Mouse (Mus musculus) heart, adult 9 months (tissue): ENCODE results near the gene Proca1.
"Not testable (repeated sequence)": the region's sequence is repeated elsewhere in the genome, so short reads cannot be mapped to it uniquely, and the experiment has no call there.

Experiments used
- DNase-seq, 2 experiments: peaks; one replicate each; pipeline ENCODE4 v3.0.0; 2022; ENCODE audit warnings: low spot score in 2 of 2

Gene Proca1

DNA sequence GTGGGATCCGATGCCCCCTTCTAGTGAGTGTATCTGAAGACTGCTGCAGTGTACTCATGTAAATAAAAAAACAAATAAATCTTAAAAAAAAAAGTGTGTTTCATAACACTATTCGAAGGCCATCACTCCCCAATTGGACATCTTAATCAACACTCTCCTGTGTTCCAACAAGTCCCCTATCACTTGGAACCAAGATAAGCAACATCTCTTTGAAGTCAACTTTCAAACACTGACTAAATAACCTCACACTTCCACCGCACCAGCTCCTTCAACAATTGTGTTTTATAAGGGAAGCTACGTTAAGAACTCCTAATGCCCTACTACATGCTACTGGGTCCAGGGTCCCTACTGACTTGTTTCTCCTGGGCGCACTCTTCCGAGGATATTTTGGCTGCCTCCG is 10.7 kb upstream of the Proca1 start:
- no peak for DNase-seq

DNA sequence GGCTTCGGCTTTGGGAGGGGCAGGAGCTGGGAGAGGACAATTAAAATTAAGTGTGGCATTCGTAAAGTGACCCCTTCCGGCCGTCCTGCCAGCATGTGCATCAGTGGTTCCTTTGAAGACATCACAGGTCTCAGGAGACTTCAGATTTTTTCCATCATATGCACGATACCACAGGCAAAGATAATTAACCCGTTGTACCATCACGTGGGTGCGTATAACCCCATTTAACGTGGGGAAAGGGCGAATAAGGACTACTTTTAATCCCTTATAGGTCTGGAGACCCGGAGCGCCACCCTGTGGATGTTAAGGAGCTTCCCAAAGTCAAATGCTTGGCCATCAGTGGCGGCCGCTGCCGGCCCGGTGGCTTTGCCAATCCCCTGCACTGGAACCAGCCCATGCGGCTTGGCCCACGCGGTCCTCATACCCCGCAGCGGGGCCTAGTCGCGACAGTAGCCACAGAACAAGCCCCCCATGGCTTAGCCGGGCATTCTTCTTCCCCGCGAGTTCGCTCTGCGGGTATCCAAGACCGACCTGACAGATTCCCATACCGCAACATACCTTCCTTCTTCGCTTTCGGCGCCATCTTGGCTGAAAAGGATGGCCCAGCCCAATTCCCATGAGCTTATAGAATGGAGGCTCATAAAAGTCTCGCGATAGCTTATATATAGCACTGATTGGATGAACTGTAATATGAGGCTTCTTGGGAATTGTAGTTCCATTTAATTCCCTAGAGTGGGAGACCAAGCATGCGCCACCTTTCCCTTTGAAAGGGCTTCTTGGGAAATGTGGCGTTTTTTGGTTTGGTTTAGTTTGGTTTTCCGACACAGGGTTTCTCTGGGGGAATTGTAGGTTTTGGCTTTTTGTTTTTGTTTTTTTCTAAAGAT is 10.0 kb upstream of the Proca1 start, which contains the start of gene Rpl23a:
Gene Rpl23a (minus strand): TSS at position 624 of the 884 bp plus-strand sequence.
- peak; percentile 90 to 94 for DNase-seq

DNA sequence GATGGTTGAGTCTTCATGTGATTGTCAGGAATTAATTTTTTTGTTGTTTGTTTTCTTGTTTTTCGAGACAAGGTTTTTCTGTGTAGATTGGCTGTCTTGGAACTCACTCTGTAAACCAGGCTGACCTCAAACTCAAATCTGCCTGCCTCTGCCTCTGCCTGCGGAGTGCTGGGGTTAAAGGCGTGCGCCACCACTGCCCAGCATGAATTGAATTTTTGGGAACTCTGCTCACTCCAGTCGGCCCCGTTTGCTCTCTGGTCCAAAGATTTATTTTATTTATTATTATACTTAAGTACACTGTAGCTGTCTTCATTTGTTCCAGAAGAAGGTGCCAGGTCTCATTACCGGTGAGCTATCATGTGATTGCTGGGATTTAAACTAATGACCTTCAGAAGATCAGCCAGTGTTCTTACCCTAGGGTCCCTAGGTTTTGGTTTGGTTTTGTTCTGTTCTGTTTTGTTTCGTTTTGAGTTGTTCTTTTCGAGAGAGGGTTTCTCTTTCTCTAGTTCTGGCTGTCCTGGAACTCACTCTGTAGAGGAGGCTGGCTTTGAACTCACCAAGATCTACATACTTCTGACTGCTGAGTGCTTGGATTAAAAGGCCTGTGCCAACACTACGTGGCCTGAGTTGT is 9.2 kb upstream of the Proca1 start:
- no peak for DNase-seq

DNA sequence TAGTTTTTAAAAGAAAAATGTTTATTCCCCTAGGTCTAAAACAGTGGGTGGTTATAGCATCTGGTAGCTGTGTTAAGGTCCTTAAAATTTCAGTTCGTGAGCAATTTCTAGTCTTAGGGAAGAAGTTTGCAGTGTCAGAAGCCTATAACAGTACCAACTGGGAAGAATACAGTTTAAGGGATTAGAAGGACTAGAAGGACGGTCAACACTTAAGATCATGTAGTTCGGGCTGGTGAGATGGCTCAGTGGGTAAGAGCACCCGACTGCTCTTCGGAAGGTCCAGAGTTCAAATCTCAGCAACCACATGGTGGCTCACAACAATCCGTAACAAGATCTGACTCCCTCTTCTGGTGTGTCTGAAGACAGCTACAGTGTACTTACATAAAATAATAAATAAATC is 8.5 kb upstream of the Proca1 start:
- not testable (repeated sequence) for DNase-seq

DNA sequence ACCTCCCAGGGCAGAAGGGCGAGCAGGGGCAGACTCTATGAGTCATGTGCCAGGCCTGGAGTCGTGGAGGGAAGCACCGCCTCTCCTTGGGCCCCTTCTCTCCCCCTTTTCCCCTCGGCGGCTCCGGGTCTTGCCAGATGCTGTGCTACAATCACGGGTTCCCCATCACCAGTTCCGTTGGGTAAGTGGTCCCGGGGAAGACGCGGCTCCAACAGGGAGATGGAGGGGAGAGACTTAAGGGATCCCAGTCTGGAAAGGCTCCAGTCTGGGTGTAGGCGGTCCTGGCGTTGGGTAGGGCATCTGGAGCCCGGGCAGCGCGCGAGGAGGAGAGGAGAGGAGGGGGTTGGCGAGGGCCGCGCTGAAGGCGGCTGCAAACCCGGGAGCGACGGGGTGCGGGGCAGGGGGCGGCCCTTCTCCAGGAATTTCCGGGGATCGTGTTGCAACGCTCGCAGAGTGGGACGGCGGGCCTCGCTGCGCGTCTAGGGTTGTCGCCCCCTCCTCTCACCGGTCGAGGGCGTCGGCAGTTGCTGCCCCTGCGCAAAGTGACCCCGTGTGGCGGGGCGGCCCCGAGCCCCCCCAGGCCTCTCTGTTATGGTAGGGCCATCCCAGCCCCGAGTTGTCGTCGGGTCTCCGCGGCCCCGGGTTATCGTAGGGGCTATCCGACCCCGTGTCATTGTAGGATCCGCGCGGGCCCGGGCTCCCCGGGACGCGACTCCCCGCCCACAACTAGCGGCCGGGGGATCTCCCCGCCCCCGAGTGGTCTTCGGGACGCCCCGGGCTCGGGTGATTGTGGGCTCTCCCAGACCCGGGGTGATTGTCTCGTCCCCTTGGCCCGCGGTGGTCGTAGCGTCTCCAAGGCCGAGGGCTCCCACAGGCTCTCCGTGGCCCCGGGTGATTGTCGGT is 4.6 kb upstream of the Proca1 start, which contains the start of gene Rab34:
Gene Rab34 (plus strand): TSS at position 100 of the 903 bp plus-strand sequence.
- peak; percentile 62 to 64 for DNase-seq

DNA sequence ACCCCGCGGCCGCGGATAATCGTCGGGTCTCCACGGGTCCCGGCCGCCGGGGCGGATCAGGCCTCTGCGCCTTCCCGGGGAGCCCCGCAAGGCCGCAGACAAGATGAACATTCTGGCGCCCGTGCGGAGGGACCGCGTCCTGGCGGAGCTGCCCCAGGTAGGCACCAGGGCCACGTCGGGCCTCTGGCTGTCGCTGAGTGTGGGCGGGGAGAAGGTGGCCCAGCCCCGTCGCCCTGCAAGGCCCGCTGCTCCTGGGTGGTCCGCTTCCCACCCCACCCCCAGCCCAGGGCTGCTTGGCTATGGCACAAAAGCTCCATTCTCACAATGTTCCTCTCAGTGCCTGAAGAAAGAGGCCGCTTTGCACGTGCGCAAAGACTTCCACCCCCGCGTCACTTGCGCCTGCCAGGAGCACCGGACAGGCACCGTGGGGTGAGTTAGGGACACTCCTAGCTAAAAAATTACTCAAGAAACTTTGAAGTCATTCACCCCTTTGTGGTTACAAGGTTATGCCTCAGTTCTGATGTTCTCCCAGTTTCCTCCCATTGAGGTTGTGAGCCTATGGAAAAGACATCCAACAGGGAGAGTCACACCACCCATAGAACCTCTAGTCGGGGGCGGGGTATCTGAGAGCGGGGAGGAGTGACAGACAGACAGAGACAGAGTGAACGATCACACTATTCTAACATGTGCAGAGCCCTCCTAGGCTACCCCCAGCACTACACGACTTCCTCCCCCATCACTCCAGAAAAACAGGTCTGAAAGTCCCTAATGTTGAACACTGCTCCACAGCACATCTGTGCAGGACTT is 3.8 kb upstream of the Proca1 start:
- peak; percentile 49 to 52 for DNase-seq

DNA sequence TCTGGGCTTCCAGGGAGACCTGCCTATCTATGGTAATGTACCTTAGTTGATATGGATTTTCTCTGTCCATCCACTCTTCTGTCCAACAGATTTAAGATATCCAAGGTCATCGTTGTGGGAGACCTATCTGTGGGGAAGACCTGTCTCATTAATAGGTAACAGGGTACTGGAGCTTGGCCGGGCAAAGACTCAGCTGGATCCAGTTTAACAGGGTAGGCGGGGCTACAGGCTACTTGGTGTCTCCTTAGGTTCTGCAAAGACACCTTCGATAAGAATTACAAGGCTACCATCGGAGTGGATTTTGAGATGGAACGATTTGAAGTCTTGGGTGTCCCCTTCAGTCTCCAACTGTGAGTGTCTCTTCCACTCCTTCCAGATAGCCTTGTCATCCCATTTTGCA is 3.2 kb upstream of the Proca1 start:
- no peak for DNase-seq

DNA sequence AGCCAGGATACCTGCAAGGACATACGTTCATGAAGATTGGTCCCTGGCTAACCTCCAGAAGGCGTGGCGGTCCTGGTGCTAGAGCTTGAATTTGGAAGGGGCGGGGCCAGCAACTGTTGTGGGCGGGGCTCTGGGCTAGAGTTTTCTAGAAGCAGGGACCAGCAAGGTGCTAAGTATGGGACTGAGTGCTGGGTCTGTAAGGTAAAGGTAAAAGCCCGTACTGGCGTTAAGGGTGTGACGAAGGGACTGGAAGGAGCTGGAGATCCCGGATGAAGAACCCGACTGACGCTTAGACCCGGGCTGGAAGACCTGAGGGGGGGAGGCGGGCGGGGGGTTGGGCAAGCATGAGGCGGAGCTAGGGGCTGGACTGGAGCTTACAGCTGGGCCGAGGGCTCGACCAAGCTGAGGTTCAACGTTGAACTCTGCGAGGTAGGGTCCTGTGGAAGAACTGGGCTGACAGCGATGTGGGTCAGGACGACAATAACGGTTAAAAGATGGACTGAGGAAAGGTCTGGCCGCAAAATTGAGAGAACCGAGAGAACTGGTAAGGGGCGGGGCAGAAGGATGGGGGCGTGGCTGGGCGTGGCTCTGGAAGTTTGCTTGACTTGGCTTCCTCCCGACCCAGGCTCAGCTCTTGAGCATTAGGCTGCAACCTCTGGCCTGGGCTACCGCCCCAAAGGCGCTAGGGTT is 1.4 kb downstream of the Proca1 start:
- peak; percentile 66 to 81 for DNase-seq

DNA sequence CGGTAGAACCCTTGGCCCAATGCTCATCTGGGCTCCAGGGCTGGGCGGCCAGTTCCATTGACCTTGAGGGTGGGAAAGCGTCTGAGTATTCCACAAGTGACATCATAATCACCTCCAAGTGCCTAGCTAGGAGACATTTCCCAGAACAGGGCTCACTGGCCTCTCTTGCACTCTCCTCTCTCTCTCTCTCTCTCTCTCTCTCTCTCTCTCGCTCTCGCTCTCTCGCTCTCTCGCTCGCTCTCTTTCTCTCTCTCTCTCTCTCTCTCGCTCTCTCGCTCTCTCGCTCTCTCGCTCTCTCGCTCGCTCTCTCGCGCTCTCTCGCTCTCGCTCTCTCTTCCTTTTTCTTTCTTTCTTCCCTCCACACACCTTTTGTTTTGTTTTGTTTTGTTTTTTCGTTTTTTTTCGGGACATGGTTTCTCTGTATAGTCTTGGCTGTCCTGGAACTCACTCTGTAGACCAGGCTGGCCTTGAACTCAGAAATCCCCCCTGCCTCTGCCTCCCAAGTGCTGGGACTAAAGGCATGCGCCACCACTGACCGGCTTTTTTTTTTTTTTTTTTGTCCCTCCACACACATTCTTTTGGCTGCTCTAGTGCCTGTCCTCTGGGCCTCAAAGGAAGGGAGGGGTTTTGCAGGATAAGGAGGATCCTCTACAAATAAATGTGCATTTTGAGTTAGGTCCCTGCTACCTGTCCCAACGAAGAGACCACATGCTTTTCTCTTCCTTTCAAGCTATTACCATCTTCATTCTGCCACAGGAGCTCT is 2.1 kb downstream of the Proca1 start:
- DNase-seq, result no peak

DNA sequence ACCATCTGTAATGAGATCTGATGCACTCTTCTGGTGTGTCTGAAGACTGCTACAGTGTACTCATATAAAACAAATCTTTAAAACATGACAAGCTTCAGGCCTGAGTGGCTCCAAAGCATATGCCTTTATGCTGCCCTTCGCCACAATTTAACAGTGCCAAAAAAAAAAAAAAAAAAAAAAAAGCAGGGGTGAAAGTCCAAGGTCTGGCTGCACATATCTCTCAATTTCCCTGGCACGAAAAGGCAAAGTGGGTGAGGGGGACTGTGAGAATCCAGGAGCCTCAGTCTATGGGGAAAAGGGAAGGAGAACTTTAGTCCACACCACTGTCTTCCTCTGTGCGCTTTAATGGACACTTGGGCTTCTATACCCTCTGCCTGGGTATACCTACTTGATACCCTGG is 9.2 kb downstream of the Proca1 start:
- DNase-seq, result no peak

DNA sequence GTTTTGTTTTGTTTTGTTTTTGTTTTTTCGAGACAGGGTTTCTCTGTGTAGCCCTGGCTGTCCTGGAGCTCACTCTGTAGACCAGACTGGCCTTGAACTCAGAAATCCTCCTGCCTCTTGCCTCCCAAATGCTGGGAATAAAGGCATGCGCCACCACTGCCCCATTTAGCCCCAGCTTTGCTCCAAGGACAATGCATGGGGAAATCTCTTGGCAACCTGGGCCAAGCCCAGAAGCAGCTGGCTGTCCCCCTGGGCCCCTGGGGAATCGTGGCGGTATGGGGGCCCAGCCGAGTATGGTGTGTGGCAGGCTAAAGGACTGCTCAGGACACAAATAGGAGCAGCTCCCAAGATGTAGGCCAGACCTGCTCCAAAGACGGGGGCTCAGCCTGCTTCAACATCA is 11.1 kb downstream of the Proca1 start:
- no peak for DNase-seq

DNA sequence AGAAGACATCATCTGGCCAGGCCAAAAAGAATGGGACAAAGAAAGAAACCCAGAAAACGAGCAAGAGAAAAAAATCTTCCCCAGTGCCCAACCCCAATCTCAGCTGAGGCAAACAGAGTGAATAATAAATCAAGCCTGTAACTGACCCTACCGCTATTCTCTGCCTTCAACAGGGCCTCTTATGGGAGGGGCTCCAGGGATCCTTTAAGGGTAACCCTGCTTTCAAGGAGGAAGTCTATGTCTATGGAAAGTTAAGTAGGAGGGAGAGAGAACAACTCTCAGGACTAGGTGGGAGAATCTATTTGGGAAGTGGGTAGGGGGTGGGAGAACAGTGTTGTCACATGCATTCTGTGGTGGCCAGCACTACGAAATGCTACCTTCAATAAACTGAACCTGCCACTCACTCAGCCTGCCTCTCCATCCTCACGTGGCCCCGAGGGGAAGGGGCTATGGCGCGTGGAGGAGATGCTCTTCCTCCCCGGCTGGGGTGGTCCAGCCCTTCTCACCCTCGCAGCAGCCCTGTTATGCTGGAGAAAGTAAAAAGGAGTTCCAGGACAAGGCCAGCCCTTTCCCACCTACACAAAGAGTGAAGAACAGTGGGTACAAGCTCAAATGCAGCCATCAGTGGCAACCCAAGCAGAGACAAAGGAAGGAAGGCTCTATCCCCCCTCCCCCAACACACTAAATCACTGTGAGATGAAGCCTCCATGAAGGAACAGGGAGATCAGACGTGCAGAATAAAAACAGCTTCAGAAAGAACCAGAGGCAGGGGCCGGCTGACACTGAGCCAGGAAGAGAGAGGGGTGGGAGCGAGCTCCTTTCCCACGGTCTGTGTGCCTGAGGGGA is 12.4 kb downstream of the Proca1 start:
- DNase-seq, result no peak

DNA sequence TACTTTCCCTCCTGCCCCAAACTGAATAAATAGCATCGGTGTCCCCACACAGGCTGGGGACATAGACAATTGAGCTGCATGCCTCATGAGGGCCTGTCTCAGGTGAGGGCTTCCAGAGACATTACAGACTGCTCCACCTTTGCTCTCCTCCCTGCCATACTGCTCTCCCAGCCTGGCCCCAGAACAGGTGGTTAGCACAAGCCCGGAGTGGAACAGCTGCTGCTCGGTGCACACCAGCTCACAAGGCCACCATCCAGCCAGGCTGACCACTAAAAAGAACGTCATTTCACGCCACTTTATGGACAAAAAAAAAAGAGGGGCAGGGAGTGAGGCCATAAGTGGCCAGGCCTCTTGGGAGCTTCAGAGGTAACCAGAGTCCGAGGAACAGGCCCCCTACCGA is 14.0 kb downstream of the Proca1 start:
- DNase-seq, result no peak

DNA sequence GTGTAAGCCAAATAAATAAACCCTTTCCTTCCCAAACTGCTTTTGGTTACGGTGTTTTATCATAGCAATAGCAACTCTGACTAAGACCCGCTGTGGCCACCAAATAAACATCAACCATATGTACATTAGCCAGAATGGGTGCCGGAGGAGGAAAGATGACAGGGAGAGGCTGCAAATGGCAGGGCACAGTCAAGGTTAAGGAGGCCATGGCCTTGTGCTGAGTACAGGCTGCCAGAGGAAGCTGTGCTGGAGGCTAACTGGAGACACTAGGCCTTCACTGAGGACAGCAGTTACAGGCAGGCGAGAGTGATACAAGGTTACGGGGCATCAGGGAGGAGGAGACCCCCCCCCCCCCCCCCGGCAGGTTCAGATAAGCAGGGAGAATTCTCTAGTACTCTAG is 16.7 kb downstream of the Proca1 start:
- no peak for DNase-seq

DNA sequence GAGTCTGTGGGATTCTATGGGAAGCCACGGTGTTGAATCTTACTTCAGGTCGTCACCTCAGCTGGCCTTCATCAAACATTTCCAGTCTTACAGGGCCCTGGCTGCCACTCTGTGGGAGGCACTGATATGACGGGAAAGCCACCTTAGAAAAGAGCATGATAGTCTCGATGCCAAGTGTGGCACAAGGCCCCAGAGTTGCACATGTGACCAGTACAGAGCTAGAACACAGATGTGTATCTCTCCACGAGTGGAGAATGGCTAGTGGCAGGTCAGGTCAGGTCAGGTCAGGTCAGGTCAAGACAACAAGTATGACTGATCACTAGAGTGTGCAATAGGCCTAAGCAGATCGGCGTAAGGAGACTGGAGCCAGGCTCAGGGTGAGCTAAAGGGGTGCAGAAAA is 17.4 kb downstream of the Proca1 start:
- DNase-seq, result peak in 1 of 2 experiments; percentile 20

DNA sequence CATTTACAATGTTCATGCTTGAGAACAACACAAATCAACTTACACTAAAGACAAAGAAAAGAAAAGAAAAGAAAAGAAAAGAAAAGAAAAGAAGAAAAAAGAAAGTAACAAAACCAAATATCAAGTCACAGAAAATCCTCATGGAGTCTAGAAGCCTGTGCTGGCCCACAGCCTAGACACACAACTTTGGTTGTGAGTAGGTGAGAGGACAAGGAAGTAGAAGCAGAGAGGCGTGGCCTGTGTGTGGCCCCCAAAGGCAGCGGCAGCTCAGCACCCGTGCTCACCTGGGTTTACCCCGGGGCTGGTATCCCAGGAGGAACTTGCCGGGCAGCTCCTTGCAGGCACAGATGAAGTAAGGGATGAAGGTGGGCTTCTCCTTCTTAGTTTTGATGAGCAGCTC is 18.3 kb downstream of the Proca1 start:
- DNase-seq, result no peak

DNA sequence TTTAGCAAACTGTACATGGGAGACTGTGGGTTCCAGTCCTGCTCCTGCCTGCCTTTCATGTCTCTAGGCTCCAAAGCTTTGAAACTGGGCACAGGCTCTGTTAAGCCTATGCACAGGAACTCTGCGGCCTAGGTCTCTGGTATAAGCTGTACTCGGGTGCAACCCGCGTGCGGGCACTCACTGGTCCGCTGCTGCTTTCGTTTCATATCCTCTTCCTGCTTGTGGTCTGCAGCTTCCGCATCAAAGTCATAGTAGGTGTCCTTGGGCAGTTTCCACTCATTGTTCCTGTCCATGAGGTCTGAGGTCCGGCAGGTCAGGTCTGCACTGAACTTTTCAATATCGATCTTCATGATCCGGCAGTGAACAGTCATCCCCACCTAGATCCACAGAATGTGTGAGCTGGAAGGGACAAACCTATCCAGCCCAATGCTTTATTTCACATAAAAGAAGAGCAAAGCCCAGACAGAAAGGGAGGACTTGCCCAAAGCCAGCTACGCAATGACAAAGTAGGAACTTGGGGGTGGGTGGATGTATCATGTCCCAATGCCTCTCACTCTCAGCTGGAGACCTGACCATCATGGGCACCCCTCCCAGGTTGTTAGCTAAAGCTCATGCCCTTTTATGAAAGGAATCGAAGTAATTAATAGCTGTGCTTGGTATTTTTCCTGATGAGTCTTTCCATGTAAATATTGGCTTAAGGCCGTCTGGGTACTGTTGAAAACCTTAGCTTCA is 20.1 kb downstream of the Proca1 start:
- peak in 1 of 2 experiments; percentile 27 for DNase-seq

DNA sequence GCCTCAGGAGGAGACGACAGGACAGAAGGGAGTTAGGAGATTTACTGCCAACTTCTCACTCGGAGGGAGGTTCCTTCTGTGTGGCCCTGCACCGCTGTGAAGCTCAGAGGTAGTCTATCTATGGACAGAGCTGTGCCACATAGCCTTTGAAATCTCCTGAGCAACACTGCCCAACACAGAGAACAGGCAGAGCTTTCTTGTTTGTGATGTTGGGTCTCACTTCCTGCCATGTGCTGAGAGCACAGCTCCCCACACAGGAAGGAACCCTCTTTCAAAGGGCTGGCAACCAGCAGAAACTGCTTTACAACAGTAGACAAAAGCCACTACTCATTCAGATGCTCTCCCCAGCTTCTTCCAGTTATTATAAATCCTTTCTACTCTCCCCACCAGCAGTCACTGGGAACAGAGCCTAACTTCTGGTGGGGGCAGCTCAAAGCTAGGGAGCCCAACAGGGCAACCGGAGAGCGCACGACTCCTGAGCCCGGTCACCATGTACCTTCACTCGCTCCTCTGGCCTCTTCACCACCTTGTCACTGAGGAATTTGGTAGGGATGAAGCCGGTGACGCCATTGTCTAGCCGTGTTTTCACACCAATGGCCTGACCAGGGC is 22.6 kb downstream of the Proca1 start:
- DNase-seq, result no peak
